Mouse (Mus musculus) midbrain, embryonic 11.5 days (tissue): ENCODE results near the gene Tfpt. TPM values are rescaled to one million over a fixed set of nuclear protein-coding genes. Genes with fewer than 3 reads are reported as not detected.

Source experiments
- ATAC-seq: fragments of 200-750 bp; cut with Nextera tagmentation; 2 replicates; pipeline ENCODE4 v1.8.0; 2017; ENCODE audit warnings: moderate TSS enrichment, moderate library complexity; ENCODE audit not compliant: low FRiP score
- DNase-seq: peaks from one replicate; pipeline ENCODE4 v3.0.0; 2015; ENCODE audit warnings: low spot score; ENCODE audit errors: missing footprints
- H3K27ac ChIP-seq: fragments of 300-500 bp; sonication (generic); 2 replicates; pipeline ENCODE4 v1.5.1; 2014; ENCODE audit warnings: low read depth, low read length
- H3K27me3 ChIP-seq: fragments of 300-500 bp; sonication (generic); 2 replicates; pipeline ENCODE4 v1.6.1; 2014; ENCODE audit warnings: mild to moderate bottlenecking, low read length, moderate library complexity, mixed read lengths; ENCODE audit not compliant: control insufficient read depth, insufficient read depth
- H3K36me3 ChIP-seq: fragments of 300-500 bp; sonication (generic); 2 replicates; pipeline ENCODE4 v1.6.1; 2014; ENCODE audit warnings: mild to moderate bottlenecking, low read length, moderate library complexity, mixed read lengths; ENCODE audit not compliant: control insufficient read depth, insufficient read depth
- H3K4me1 ChIP-seq: fragments of 300-500 bp; sonication (generic); 2 replicates; pipeline ENCODE4 v1.6.1; 2014; ENCODE audit warnings: low read length; ENCODE audit not compliant: control insufficient read depth, insufficient read depth
- H3K4me2 ChIP-seq: fragments of 300-500 bp; sonication (generic); 2 replicates; pipeline ENCODE4 v1.6.1; 2014; ENCODE audit warnings: mild to moderate bottlenecking, moderate library complexity
- H3K4me3 ChIP-seq: fragments of 300-500 bp; sonication (generic); 2 replicates; pipeline ENCODE4 v1.5.1; 2014; ENCODE audit warnings: low read depth, low read length
- H3K9ac ChIP-seq: fragments of 300-500 bp; sonication (generic); 2 replicates; pipeline ENCODE4 v1.6.1; 2014; ENCODE audit warnings: low read length
- H3K9me3 ChIP-seq: fragments of 300-500 bp; sonication (generic); 2 replicates; pipeline ENCODE4 v1.6.1; 2016; ENCODE audit warnings: low read length; ENCODE audit not compliant: control insufficient read depth
- WGBS: fragments of 180-500 bp; shearing (Covaris S2); extraction: QIAGEN DNeasy Blood & Tissue Kit; methylation state at CpG from one replicate; pipeline ENCODE4 v1.1.7; 2014; 5-methylcytosine and 5-hydroxymethylcytosine counted together
- polyA plus RNA-seq: library from polyadenylated mRNA; unstranded; fragments of >200 nt; fragmentation: Nextera tagmentation; extraction: Ambion mirVana; gene quantifications from 2 replicates; pipeline ENCODE4 v1.2.1, GENCODE M21; 2014

Gene Tfpt
- polyA plus RNA-seq, 1 experiment from 2014 or later = 29.9 TPM

- Histone ChIP-seq H3K27ac (no peak overlapping the region), H3K9me3 (no peaks in the 10 kb centered on the region), H3K27me3 (no peaks in the 10 kb centered on the region), H3K4me3 (no peak overlapping the region), H3K4me1 (peaks cover 1% of the 10 kb centered on the region), H3K4me2 (no peak overlapping the region), H3K36me3 (peaks cover 47% of the 10 kb centered on the region), H3K9ac (no peak overlapping the region)
- ATAC-seq (no peak), DNase-seq (no peak)
- WGBS = 97% methylated on average over 14 of the region's 14 CpGs
These were observed 28.8 kb upstream of the Tfpt start for GRCm38 (mm10) chr7:3658578-3658977.

- H3K4me1 ChIP-seq = no peaks in the 10 kb centered on the region
- ATAC-seq (0 out of 2 replicates have a peak, but pooled peaks have one; percentile 19), DNase-seq (no peak)
- H3K36me3 ChIP-seq = peaks cover 55% of the 10 kb centered on the region
- H3K9me3 ChIP-seq = no peaks in the 10 kb centered on the region
- no peaks in the 10 kb centered on the region for H3K27me3 ChIP-seq
- no peak overlapping the region for H3K9ac ChIP-seq
- H3K4me2 ChIP-seq = no peak overlapping the region
- no peak overlapping the region for H3K27ac ChIP-seq
- H3K4me3 ChIP-seq = no peak overlapping the region
- 93% methylated on average over 4 of the region's 4 CpGs for WGBS
These were observed 27.2 kb upstream of the Tfpt start for GRCm38 (mm10) chr7:3656966-3657365.

- H3K9ac ChIP-seq = peak overlapping the region; percentile 99
- H3K27ac ChIP-seq = no peak overlapping the region
- H3K4me1 ChIP-seq = peaks cover 26% of the 10 kb centered on the region
- DNase-seq (no peak), ATAC-seq (no peak)
- peaks cover 13% of the 10 kb centered on the region for H3K36me3 ChIP-seq
- no peaks in the 10 kb centered on the region for H3K27me3 ChIP-seq
- no peaks in the 10 kb centered on the region for H3K9me3 ChIP-seq
- peak overlapping the region; percentile 99 for H3K4me3 ChIP-seq
- WGBS = 74% methylated on average over 4 of the region's 4 CpGs
- H3K4me2 ChIP-seq = peak overlapping the region; percentile 91
These were observed 16.9 kb upstream of the Tfpt start for GRCm38 (mm10) chr7:3646641-3647040.

- no peaks in the 10 kb centered on the region for H3K9me3 ChIP-seq
- no peak for ATAC-seq
- H3K27ac ChIP-seq = no peak overlapping the region
- H3K9ac ChIP-seq = peak overlapping the region; percentile 99
- peaks cover 26% of the 10 kb centered on the region for H3K4me1 ChIP-seq
- no peaks in the 10 kb centered on the region for H3K27me3 ChIP-seq
- peak overlapping the region; percentile 91 for H3K4me2 ChIP-seq
- peaks cover 9% of the 10 kb centered on the region for H3K36me3 ChIP-seq
- peak overlapping the region; percentile 99 for H3K4me3 ChIP-seq
- no peak for DNase-seq
- WGBS = 23% methylated on average over 9 of the region's 9 CpGs
These were observed 16.5 kb upstream of the Tfpt start for GRCm38 (mm10) chr7:3646188-3646587.

GRCm38 (mm10) chr7:3645488-3646025 is 15.8 kb upstream of the Tfpt start:
- H3K4me1 ChIP-seq = peaks cover 26% of the 10 kb centered on the region
- peak overlapping the region; percentile 99 for H3K4me3 ChIP-seq
- peak overlapping the region; percentile 99 for H3K9ac ChIP-seq
- H3K4me2 ChIP-seq = peak overlapping the region; percentile 91
- WGBS = under 1% methylated on average over 52 of the region's 58 CpGs
- H3K27ac ChIP-seq = peak overlapping the region; percentile 97
- H3K27me3 ChIP-seq = no peaks in the 10 kb centered on the region
- ATAC-seq (peak; percentile 10; the same call in 1 of the 2 replicates), DNase-seq (no peak)
- H3K9me3 ChIP-seq = no peaks in the 10 kb centered on the region
- peaks cover 11% of the 10 kb centered on the region for H3K36me3 ChIP-seq

GRCm38 (mm10) chr7:3644672-3645487 is 15.2 kb upstream of the Tfpt start, which contains the start of gene Cnot3:
Cnot3 (plus strand) TSS chr7:3645268.
- peak within 1 kb of the TSS; percentile 97 for H3K27ac ChIP-seq
- peaks cover 14% of the 10 kb centered on the region for H3K36me3 ChIP-seq
- no peaks in the 10 kb centered on the region for H3K27me3 ChIP-seq
- H3K9me3 ChIP-seq = no peaks in the 10 kb centered on the region
- H3K4me3 ChIP-seq = peak within 1 kb of the TSS; percentile 99
- H3K4me1 ChIP-seq = peaks cover 26% of the 10 kb centered on the region
- ATAC-seq (peak; percentile 99), DNase-seq (peak; percentile 98)
- WGBS = under 1% methylated on average over 57 of the region's 58 CpGs
- peak within 1 kb of the TSS; percentile 91 for H3K4me2 ChIP-seq
- peak within 1 kb of the TSS; percentile 99 for H3K9ac ChIP-seq

GRCm38 (mm10) chr7:3644348-3644671 is 14.6 kb upstream of the Tfpt start:
- 1% methylated on average over 11 of the region's 11 CpGs for WGBS
- H3K36me3 ChIP-seq = peaks cover 19% of the 10 kb centered on the region
- ATAC-seq (no peak), DNase-seq (no peak)
- peaks cover 26% of the 10 kb centered on the region for H3K4me1 ChIP-seq
- H3K27me3 ChIP-seq = no peaks in the 10 kb centered on the region
- no peaks in the 10 kb centered on the region for H3K9me3 ChIP-seq
- H3K9ac ChIP-seq = peak overlapping the region; percentile 27; the same call in 1 of the 2 replicates
- peak overlapping the region; percentile 54 for H3K4me2 ChIP-seq
- H3K27ac ChIP-seq = no peak overlapping the region; the same call in 1 of the 2 replicates
- H3K4me3 ChIP-seq = peak overlapping the region; percentile 99

GRCm38 (mm10) chr7:3643843-3644242 is 14.1 kb upstream of the Tfpt start:
- H3K27ac ChIP-seq = no peak overlapping the region
- peaks cover 26% of the 10 kb centered on the region for H3K4me1 ChIP-seq
- WGBS = 21% methylated on average over 9 of the region's 9 CpGs
- H3K36me3 ChIP-seq = peaks cover 21% of the 10 kb centered on the region
- no peak for DNase-seq
- H3K4me2 ChIP-seq = peak overlapping the region; percentile 54
- H3K4me3 ChIP-seq = peak overlapping the region; percentile 99
- no peaks in the 10 kb centered on the region for H3K9me3 ChIP-seq
- no peaks in the 10 kb centered on the region for H3K27me3 ChIP-seq
- ATAC-seq = no peak
- H3K9ac ChIP-seq = peak overlapping the region; percentile 27; the same call in 1 of the 2 replicates

- Histone ChIP-seq H3K4me1 (peaks cover 24% of the 10 kb centered on the region), H3K27me3 (no peaks in the 10 kb centered on the region), H3K4me2 (no peak overlapping the region), H3K27ac (no peak overlapping the region), H3K36me3 (peaks cover 23% of the 10 kb centered on the region), H3K9ac (no peak overlapping the region), H3K9me3 (no peaks in the 10 kb centered on the region), H3K4me3 (no peak overlapping the region)
- DNase-seq (no peak), ATAC-seq (no peak)
- 70% methylated on average over 5 of the region's 5 CpGs for WGBS
These were observed 13.7 kb upstream of the Tfpt start for GRCm38 (mm10) chr7:3643412-3643811.
